Mouse (Mus musculus) left cerebral cortex, postnatal 14 days (tissue): Measurements from ENCODE around the gene Slc25a48. TPM values are rescaled to one million over a fixed set of nuclear protein-coding genes. Genes with fewer than 3 reads are reported as not detected.

Experiments
- DNase-seq, 2 experiments: peaks; one replicate each; pipeline ENCODE4 v3.0.0; 2021 to 2022; ENCODE audit warnings: low spot score in 2 of 2, mixed read lengths in 1 of 2
- intact Hi-C: fragments of 180-260 bp; cut with DNase I; formaldehyde crosslinking; loops from one replicate; pipeline ENCODE4 v1.15.1; 2025
- total RNA-seq, 2 experiments: library from RNA; stranded (reverse); gene quantifications; 2 replicates each; pipeline ENCODE4 v1.2.3; 2021

Slc25a48 gene
- total RNA-seq, 2 experiments from 2014 or later: 0.08 to 0.13 TPM

DNA sequence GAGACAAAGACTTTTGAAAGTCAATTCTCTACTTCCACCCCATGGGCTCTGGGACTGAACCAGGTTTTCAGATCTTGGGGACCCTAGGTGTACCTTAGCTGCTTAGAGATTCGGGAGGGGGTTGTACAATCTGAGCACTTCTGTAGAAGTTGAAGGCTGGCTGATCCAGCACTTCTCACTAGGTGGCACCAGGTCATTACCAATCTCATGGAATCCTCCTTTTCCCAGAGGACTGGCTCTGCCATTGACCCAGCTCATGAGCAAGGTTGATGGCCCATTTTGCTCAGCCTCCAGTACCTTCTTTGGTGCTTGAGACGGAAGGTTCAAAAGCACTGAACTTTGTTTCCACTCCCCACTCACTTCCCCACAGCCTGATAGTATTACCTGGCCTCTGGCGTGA is 62.0 kb downstream of the Slc25a48 start:
- intact Hi-C loops: no loop called here
- DNase-seq: no peak

DNA sequence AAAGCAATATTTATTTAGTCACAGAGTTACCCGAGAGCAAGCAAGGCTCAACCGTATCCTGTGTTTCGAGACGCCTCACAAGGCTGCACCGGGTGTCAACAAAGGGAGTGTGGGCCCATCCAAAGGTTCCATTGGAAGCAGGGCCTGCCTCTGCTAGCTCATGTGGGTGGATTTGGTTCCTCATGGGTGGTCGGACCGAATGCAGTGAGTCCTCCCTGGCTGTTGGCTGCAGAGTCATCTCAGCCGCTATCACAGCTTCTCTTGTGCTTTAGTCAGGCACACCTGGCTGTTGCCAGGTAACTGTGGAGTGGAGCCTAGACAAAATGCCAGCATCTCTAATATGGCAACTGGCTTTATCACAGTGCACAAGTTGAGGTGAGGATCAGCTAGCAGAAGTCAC is 62.5 kb downstream of the Slc25a48 start:
- intact Hi-C loops: no loop called here
- DNase-seq: no peak

DNA sequence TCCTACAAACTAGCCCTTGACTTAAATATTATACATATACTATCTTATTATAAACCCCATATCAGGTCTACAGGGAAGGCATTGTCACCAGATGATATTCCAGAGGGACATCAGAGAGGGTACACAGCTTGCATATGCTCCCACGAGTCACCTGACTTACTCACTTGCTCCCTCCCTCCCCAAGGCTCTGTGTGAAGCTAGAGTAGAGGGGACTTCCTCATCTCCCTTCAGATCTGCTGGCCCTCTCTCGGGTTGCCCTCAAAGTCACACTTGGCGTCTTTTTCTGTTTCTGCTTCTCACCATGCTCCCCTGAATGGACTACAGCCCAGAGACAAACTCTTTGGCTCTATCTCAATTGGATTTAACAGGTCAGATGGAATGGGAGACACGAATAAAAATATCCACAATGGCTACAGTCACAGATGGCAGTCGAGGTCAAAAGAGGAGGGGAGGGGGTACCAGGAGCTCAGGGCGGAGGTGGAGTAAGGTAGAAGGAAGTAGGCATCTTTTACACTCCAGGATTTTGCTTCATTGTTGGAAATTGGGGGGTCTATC is 63.8 kb downstream of the Slc25a48 start:
- no peak for DNase-seq

DNA sequence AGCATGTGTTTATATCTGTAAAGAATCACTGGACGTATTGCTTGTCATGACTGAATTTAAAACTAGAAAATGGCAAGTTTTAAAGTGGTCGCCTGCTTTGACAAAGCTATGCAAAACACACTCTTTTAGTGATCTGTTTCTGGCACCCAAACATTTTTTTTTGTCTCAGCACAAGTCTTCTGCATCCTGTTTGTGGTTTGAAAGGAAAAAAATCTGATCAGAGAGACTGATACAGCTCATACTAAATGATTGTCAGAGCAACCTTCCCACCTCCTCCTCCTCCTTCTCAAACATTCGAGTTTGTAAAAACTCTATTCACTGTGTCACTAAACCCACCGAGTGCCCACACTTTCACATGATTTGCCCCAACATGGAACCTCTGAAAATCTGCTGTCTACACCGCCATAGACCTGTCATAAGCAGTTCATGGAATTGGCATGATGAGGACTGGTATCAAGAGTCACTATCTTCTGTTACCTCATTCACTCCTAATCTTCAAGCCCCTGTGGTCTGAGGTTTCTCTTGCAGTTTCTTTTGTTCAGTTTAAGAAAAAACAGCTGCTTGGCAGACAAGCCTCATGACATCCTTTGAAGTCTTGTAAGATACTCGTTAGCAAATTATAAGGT is 68.8 kb downstream of the Slc25a48 start:
- intact Hi-C loops: no loop called here
- no peak for DNase-seq

More for the DNA sequence above, 63.8 kb downstream of the Slc25a48 start:
- intact Hi-C loops: no loop called here

DNA sequence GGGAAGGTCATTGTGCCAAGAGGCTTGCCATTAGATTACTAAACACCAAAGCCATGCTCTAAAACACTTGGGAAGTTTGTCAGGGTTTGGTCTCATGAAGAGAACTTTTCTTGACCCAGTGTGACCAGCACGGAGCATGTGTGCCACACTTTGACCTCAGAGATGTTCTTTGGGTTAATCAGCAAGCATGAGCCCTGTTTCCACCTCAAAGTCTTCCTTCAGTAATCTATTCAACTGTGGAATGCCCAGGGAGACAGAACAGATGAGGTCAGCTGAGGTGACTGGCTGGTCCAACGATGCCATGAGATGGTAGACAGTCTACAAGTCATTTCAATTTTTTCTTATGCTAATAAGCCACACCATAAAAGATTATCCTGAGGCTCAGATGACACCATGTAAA is 71.6 kb downstream of the Slc25a48 start:
- DNase-seq: no peak
- intact Hi-C loops: no loop called here

DNA sequence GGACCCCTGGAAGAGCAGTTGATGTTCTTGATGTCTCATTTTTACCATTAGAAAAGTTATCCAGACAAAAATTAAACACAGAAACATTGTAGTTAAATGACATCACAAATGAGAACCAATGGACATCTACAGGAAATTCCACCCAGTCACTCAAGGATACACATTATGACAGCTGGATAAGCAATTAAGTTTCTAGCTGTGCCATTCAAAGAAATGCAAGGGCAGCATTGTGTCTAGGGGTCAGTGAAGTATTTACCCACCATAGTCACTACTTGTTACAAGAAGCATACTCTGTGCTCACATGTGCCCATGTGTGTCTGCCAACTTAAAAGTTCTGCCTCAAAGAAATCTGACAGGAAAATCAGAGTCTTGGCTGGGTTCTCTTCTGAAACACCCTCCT is 75.4 kb downstream of the Slc25a48 start:
- intact Hi-C loops: no loop called here
- no peak for DNase-seq

DNA sequence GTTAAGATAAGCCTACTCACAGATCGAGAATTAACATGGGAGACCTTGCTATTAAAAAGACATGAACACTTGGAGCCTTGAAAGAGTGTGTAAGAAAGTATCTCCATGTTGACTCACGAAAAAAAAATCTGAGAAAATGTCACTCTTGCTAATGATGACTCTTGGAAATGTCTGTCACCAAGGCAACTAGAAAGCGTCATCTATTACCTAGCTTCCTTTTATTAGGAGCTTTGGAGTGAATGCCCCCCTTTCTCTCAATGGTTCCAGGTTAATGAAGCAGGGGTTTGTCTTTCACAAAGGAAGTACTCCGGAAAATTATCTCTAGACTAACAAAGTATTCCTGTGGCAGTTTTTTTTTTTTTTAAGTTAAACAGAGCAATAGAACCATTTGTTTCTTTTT is 78.2 kb downstream of the Slc25a48 start:
- intact Hi-C loops: no loop called here
- DNase-seq: no peak

DNA sequence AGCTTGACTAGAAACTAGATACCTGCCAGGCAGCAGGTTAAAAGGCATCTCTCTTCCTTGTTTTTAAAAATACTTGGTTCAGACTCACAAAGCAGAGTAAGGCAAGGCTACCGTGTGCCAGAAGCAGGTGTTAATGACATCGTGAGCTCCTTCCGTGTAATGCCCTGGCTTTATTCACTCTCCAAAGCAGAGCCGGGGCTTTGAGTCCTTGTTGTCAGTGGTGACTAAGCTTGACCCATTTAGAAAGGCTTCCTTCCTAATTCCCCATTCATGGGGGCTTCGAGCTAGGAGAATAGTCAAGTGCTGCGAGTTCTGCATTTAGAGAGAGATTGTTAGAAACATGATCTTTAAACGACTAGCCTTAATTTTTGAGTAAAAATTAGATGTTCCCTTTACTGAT is 78.7 kb downstream of the Slc25a48 start:
- intact Hi-C loops: no loop called here

DNA sequence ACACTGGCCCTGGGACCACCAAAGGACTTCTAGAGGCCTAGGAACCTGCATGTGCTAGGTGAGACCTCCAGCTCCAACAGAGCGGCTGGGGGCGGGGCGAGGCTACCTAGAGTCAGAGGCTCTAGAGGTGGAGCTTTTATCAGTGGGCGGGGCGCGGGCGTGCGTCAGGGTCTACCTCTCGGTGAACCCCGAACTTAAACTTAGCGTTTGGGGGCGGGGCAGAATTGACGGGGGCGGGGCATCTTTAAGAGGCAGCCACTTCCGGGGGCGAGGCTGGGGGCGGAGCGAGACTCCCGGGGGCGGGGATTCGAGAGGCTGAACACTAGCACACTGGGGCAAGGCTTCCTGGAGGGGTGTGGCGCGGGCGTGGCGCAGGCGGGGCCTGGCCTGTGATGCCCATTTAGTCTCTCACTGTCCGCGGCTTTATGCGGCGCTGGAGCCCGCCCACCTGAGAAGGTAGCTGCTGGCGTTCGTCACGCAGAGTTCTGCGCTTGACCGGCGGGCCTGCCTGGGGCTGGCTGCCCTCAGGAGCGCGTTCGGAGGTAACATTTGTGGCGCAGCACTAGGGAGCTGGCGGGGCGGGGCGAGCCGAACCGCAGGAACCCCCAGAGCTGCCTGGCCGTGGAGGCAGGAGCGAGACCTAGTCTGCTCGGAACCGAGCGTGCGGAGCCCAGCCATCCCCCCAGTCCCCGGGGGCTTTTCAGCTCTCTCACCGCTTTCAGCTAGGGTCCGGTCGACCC is 84.1 kb downstream of the Slc25a48 start, which contains the start of gene Fbxl21:
Fbxl21 (plus strand) TSS at position 392 of the 740 bp plus-strand sequence.
- intact Hi-C loops: no loop called here
- peak; percentile 85 to 89 for DNase-seq

More for the DNA sequence above, 78.7 kb downstream of the Slc25a48 start:
- DNase-seq: no peak

DNA sequence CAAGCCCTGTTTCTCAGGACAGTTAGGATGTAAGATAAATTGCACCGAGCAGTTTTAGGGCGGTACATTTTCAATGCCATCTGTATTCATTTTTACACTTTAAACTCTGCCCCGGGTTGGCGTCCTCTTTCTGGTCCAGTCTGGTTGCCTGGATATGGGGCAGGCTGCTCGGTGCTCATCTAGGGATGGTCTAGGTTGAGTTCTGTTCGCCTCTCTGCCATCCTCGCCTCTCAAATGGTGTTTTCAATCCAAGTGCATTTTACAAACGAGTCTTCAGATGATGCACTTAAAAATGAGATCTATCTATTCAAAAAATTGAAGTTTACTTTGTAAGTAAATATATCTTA is 84.6 kb downstream of the Slc25a48 start:
- intact Hi-C loops: no loop called here
- no peak for DNase-seq

Other genes starting within 250 kb of the Slc25a48 start
- not detected for gene Neurog1, start 186.2 kb upstream of the Slc25a48 start, total RNA-seq
- 100 to 1,000 TPM; 125 to 136 TPM for gene Cxcl14, start 141.8 kb upstream of the Slc25a48 start, total RNA-seq
- not detected for gene Gm3045, start 11.8 kb upstream of the Slc25a48 start, total RNA-seq
- not detected for gene Il9, start 43.9 kb downstream of the Slc25a48 start, total RNA-seq
- gene Fbxl21, start 84.1 kb downstream of the Slc25a48 start, total RNA-seq: 1 to 10 TPM; 3.1 to 4.0 TPM
- not detected for gene Lect2, start 110.1 kb downstream of the Slc25a48 start, total RNA-seq
- 1 to 10 TPM; 3.5 TPM for gene Tgfbi, start 171.2 kb downstream of the Slc25a48 start, total RNA-seq